Mouse (Mus musculus) kidney, embryonic 15.5 days (tissue): ENCODE results near the gene Slc6a2. TPM values are rescaled to one million over a fixed set of nuclear protein-coding genes. Genes with fewer than 3 reads are reported as not detected.

Experiments used
- ATAC-seq: fragments of 200-750 bp; cut with Nextera tagmentation; replicated peaks from 2 replicates; pipeline ENCODE4 v1.8.0; 2017; ENCODE audit warnings: moderate TSS enrichment; ENCODE audit not compliant: low FRiP score
- H3K27ac ChIP-seq: fragments of 300-500 bp; sonication (generic); 2 replicates; pipeline ENCODE4 v1.5.1; 2015; ENCODE audit warnings: mild to moderate bottlenecking, inconsistent platforms
- H3K27me3 ChIP-seq: fragments of 300-500 bp; sonication (generic); 2 replicates; pipeline ENCODE4 v1.6.1; 2015; ENCODE audit warnings: inconsistent platforms
- H3K36me3 ChIP-seq: fragments of 300-500 bp; sonication (generic); 2 replicates; pipeline ENCODE4 v1.6.1; 2015; ENCODE audit warnings: inconsistent platforms
- H3K4me1 ChIP-seq: fragments of 300-500 bp; sonication (generic); 2 replicates; pipeline ENCODE4 v1.6.1; 2015; ENCODE audit warnings: inconsistent platforms
- H3K4me2 ChIP-seq: fragments of 300-500 bp; sonication (generic); 2 replicates; pipeline ENCODE4 v1.6.1; 2015; ENCODE audit warnings: moderate library complexity, mild to moderate bottlenecking, inconsistent platforms
- H3K4me3 ChIP-seq: fragments of 300-500 bp; sonication (generic); replicated peaks from 2 replicates; pipeline ENCODE4 v1.5.1; 2015; ENCODE audit warnings: mild to moderate bottlenecking, inconsistent platforms
- H3K9ac ChIP-seq: fragments of 300-500 bp; sonication (generic); 2 replicates; pipeline ENCODE4 v1.6.1; 2015; ENCODE audit warnings: mild to moderate bottlenecking, inconsistent platforms
- H3K9me3 ChIP-seq: fragments of 300-500 bp; sonication (generic); replicated peaks from 2 replicates; pipeline ENCODE4 v1.6.1; 2016; ENCODE audit warnings: inconsistent platforms
- WGBS: fragments of 180-500 bp; shearing (Covaris S2); methylation state at CpG from one replicate; pipeline ENCODE4 v1.1.7; 2015; ENCODE audit warnings: mixed read lengths; 5-methylcytosine and 5-hydroxymethylcytosine counted together
- microRNA-seq: library from miRNA; unstranded; fragments of <30 nt; microRNA quantifications from one replicate; pipeline ENCODE4, GENCODE M21; 2016
- polyA plus RNA-seq: library from polyadenylated mRNA; unstranded; fragments of >200 nt; fragmentation: Nextera tagmentation; extraction: Ambion mirVana; gene quantifications from 2 replicates; pipeline ENCODE4 v1.2.1, GENCODE M21; 2015

Gene Slc6a2
- polyA plus RNA-seq, 1 experiment from 2014 or later = 2.6 TPM

- Histone ChIP-seq H3K36me3 (no peaks in the 10 kb centered on the region), H3K4me1 (no peaks in the 10 kb centered on the region), H3K9me3 (no peaks in the 10 kb centered on the region), H3K9ac (no peak overlapping the region), H3K27me3 (no peaks in the 10 kb centered on the region), H3K27ac (no peak overlapping the region), H3K4me2 (no peak overlapping the region), H3K4me3 (no peak overlapping the region)
- 65% methylated on average over 2 of the region's 2 CpGs for WGBS
- no peak for ATAC-seq
Measured at GRCm38 (mm10) chr8:93040256-93040655, 80.4 kb downstream of the Slc6a2 start.

- no peak overlapping the region for H3K4me3 ChIP-seq
- 56% methylated on average over 4 of the region's 4 CpGs for WGBS
- no peaks in the 10 kb centered on the region for H3K4me1 ChIP-seq
- H3K9me3 ChIP-seq = no peaks in the 10 kb centered on the region
- H3K27ac ChIP-seq = no peak overlapping the region
- H3K4me2 ChIP-seq = no peak overlapping the region
- no peaks in the 10 kb centered on the region for H3K36me3 ChIP-seq
- ATAC-seq = no peak
- no peak overlapping the region for H3K9ac ChIP-seq
- H3K27me3 ChIP-seq = no peaks in the 10 kb centered on the region
Measured at GRCm38 (mm10) chr8:93040776-93041567, 81.1 kb downstream of the Slc6a2 start.

GRCm38 (mm10) chr8:93043083-93043482 is 83.2 kb downstream of the Slc6a2 start:
- no peak overlapping the region for H3K4me2 ChIP-seq
- no peaks in the 10 kb centered on the region for H3K9me3 ChIP-seq
- ATAC-seq = no peak
- H3K36me3 ChIP-seq = no peaks in the 10 kb centered on the region
- WGBS = 44% methylated on average over 1 of the region's 1 CpGs
- H3K4me1 ChIP-seq = no peaks in the 10 kb centered on the region
- no peaks in the 10 kb centered on the region for H3K27me3 ChIP-seq
- H3K27ac ChIP-seq = no peak overlapping the region
- H3K4me3 ChIP-seq = no peak overlapping the region
- no peak overlapping the region for H3K9ac ChIP-seq

GRCm38 (mm10) chr8:93048092-93048491 is 88.2 kb downstream of the Slc6a2 start, which contains the start of gene Ces1a:
Gene Ces1a (minus strand): TSS chr8:93048192.
- Histone ChIP-seq H3K27ac (no peak within 1 kb of the TSS), H3K4me1 (no peaks in the 10 kb centered on the region), H3K9me3 (no peaks in the 10 kb centered on the region), H3K4me3 (no peak within 1 kb of the TSS), H3K27me3 (no peaks in the 10 kb centered on the region), H3K9ac (no peak within 1 kb of the TSS), H3K4me2 (no peak within 1 kb of the TSS), H3K36me3 (no peaks in the 10 kb centered on the region)
- WGBS = 74% methylated on average over 3 of the region's 3 CpGs
- ATAC-seq = no peak

GRCm38 (mm10) chr8:93048510-93049416 is 88.9 kb downstream of the Slc6a2 start:
- no peak overlapping the region for H3K4me2 ChIP-seq
- no peak overlapping the region for H3K9ac ChIP-seq
- H3K36me3 ChIP-seq = no peaks in the 10 kb centered on the region
- no peaks in the 10 kb centered on the region for H3K27me3 ChIP-seq
- H3K9me3 ChIP-seq = no peaks in the 10 kb centered on the region
- no peaks in the 10 kb centered on the region for H3K4me1 ChIP-seq
- WGBS = 53% methylated on average over 4 of the region's 4 CpGs
- H3K27ac ChIP-seq = no peak overlapping the region
- H3K4me3 ChIP-seq = no peak overlapping the region
- ATAC-seq = no peak

Small RNAs within 50 kb of the gene (microRNA-seq; reads per million reads assigned to microRNA genes)
- not detected for gene Gm22151

Other genes starting within 250 kb of the Slc6a2 start
- 128 and 137 TPM in 2 replicates for gene Mmp2, start 132.8 kb upstream of the Slc6a2 start, polyA plus RNA-seq
- gene Lpcat2, start 104.7 kb upstream of the Slc6a2 start, polyA plus RNA-seq = 6.1 and 7.3 TPM in 2 replicates
- gene Capns2, start 58.7 kb upstream of the Slc6a2 start, polyA plus RNA-seq = 0.16 and 0.55 TPM in 2 replicates
- not detected in 2 replicates for gene Ces1a, start 88.1 kb downstream of the Slc6a2 start, polyA plus RNA-seq
- not detected in 2 replicates for gene Ces1b, start 119.9 kb downstream of the Slc6a2 start, polyA plus RNA-seq
- gene Ces1c, start 171.2 kb downstream of the Slc6a2 start, polyA plus RNA-seq = 0.08 and 0.23 TPM in 2 replicates
- gene Ces1d, start 237.8 kb downstream of the Slc6a2 start, polyA plus RNA-seq = 0.36 and 0.48 TPM in 2 replicates